Mouse (Mus musculus) G1E (cell line): ENCODE results near the gene Rnf123.

Experiments
- CTCF ChIP-seq: IDR thresholded peaks from 2 replicates; pipeline ENCODE4 v1.5.1; 2012; ENCODE audit warnings: low read depth, low read length, inconsistent platforms, mixed read lengths
- GATA1 ChIP-seq: IDR thresholded peaks from 2 replicates; pipeline ENCODE4 v1.6.1; 2012; ENCODE audit warnings: borderline replicate concordance, low read length, inconsistent platforms, mixed read lengths
- POLR2AphosphoS5 ChIP-seq: IDR thresholded peaks from 2 replicates; pipeline ENCODE4 v1.6.1; 2012; ENCODE audit warnings: low read depth, low read length, inconsistent platforms; ENCODE audit not compliant: insufficient replicate concordance
- TAL1 ChIP-seq: conservative IDR thresholded peaks from 2 replicates; pipeline ENCODE4 v1.6.1; 2012; ENCODE audit warnings: low read depth, low read length, inconsistent platforms, mixed read lengths

- TF ChIP-seq CTCF (no peak), POLR2AphosphoS5 (no peak), GATA1 (no peak), TAL1 (no peak)
These were observed 10.6 kb downstream of the Rnf123 start for GRCm38 (mm10) chr9:108072481-108072924.
